Mouse (Mus musculus) forebrain, embryonic 14.5 days (tissue): ENCODE data around the gene Farsa. TPM values are rescaled to one million over a fixed set of nuclear protein-coding genes. Genes with fewer than 3 reads are reported as not detected.

Experiments used
- ATAC-seq: fragments of 200-750 bp; cut with Nextera tagmentation; 2 replicates; pipeline ENCODE4 v1.8.0; 2017; ENCODE audit warnings: mild to moderate bottlenecking, moderate library complexity
- DNase-seq: peaks from one replicate; pipeline ENCODE4 v3.0.0-alpha.2; 2015; ENCODE audit warnings: low spot score
- H3K27ac ChIP-seq: fragments of 300-500 bp; sonication (generic); 2 replicates; pipeline ENCODE4 v1.5.1; 2014; ENCODE audit warnings: low read depth, mild to moderate bottlenecking, control low read depth, low read length, moderate library complexity
- H3K27me3 ChIP-seq: fragments of 300-500 bp; sonication (generic); replicated peaks from 2 replicates; pipeline ENCODE4 v1.6.1; 2014; ENCODE audit warnings: low read length, control low read depth, mixed read lengths; ENCODE audit not compliant: control insufficient read depth, insufficient read depth
- H3K36me3 ChIP-seq: fragments of 300-500 bp; sonication (generic); 2 replicates; pipeline ENCODE4 v1.6.1; 2014; ENCODE audit warnings: low read length, control low read depth; ENCODE audit not compliant: control insufficient read depth, insufficient read depth
- H3K4me1 ChIP-seq: fragments of 300-500 bp; sonication (generic); 2 replicates; pipeline ENCODE4 v1.6.1; 2014; ENCODE audit warnings: antibody characterized with exemption, low read length, control low read depth; ENCODE audit not compliant: control insufficient read depth, insufficient read depth
- H3K4me2 ChIP-seq: fragments of 300-500 bp; sonication (generic); 2 replicates; pipeline ENCODE4 v1.6.1; 2014; ENCODE audit warnings: mild to moderate bottlenecking, control low read depth, low read length
- H3K4me3 ChIP-seq: fragments of 300-500 bp; sonication (generic); 2 replicates; pipeline ENCODE4 v1.5.1; 2014; ENCODE audit warnings: low read depth, low read length, control low read depth
- H3K9ac ChIP-seq: fragments of 300-500 bp; sonication (generic); 2 replicates; pipeline ENCODE4 v1.6.1; 2014; ENCODE audit warnings: mild to moderate bottlenecking, low read length, control low read depth, moderate library complexity
- H3K9me3 ChIP-seq: fragments of 300-500 bp; sonication (generic); replicated peaks from 2 replicates; pipeline ENCODE4 v1.6.1; 2016; ENCODE audit warnings: low read length, control low read depth, mixed read lengths; ENCODE audit not compliant: control insufficient read depth
- WGBS: fragments of 180-500 bp; shearing (Covaris S2); extraction: QIAGEN DNeasy Blood & Tissue Kit; methylation state at CpG from one replicate; pipeline ENCODE4 v1.1.7; 2014; 5-methylcytosine and 5-hydroxymethylcytosine counted together
- polyA plus RNA-seq: library from polyadenylated mRNA; unstranded; fragments of >200 nt; fragmentation: Nextera tagmentation; extraction: Ambion mirVana; gene quantifications from 2 replicates; pipeline ENCODE4 v1.2.1, GENCODE M21; 2014

Farsa gene
- polyA plus RNA-seq, 1 experiment from 2014 or later = 92.3 TPM

DNA sequence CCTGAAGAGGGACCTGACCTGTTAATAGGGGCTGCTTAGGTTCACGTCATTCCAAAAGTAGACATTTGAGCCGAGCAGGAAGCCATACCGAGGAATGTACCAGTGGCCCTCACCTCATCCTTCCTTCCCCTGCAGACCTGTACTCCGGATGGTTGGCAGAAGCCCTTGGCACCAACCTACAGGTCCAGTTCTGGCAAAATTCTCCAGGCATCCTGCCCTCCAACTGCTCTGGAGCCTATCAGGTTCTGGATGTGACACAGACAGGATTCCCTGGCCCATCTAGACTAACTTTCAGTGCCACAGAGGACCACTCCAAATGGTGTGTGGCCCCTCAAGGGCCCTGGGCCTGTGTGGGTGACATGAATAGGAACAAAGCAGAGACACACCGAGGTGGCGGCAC is 53.8 kb downstream of the Farsa start:
- H3K9ac ChIP-seq = no peak overlapping the region
- H3K4me2 ChIP-seq = no peak overlapping the region
- 0 out of 2 replicates have a peak, but pooled peaks cover 4% of the 10 kb centered on the region for H3K9me3 ChIP-seq
- H3K4me3 ChIP-seq = no peak overlapping the region
- ATAC-seq (no peak), DNase-seq (no peak)
- no peak overlapping the region for H3K27ac ChIP-seq
- WGBS = 87% methylated on average over 6 of the region's 6 CpGs
- peaks cover 13% of the 10 kb centered on the region for H3K27me3 ChIP-seq
- peaks cover 15% of the 10 kb centered on the region for H3K4me1 ChIP-seq
- H3K36me3 ChIP-seq = peaks cover 48% of the 10 kb centered on the region

DNA sequence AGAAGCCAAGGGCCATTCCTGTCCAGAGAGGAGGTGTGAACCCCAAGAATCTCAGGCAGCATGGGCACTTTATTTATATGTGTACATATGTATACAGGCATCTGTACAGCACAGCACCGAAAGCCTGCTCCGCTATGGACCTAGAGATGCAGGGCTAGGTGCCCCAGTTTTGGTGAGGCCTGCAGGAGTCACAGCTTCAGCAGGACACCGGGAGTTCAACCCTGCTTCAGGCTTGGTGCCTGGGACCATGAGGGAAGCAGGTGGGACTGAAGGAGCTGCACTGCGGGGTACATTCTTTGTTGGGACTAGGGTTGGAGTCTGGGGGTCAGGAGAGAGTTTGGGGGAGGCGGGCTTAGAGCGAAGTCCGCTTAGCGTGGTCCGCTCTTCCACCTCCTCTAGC is 55.1 kb downstream of the Farsa start:
- Histone ChIP-seq H3K9ac (no peak overlapping the region), H3K36me3 (peaks cover 61% of the 10 kb centered on the region), H3K27ac (no peak overlapping the region), H3K4me3 (no peak overlapping the region), H3K4me2 (no peak overlapping the region), H3K4me1 (peaks cover 15% of the 10 kb centered on the region), H3K27me3 (peaks cover 13% of the 10 kb centered on the region), H3K9me3 (0 out of 2 replicates have a peak, but pooled peaks cover 4% of the 10 kb centered on the region)
- WGBS = 87% methylated on average over 9 of the region's 9 CpGs
- ATAC-seq (no peak), DNase-seq (no peak)

DNA sequence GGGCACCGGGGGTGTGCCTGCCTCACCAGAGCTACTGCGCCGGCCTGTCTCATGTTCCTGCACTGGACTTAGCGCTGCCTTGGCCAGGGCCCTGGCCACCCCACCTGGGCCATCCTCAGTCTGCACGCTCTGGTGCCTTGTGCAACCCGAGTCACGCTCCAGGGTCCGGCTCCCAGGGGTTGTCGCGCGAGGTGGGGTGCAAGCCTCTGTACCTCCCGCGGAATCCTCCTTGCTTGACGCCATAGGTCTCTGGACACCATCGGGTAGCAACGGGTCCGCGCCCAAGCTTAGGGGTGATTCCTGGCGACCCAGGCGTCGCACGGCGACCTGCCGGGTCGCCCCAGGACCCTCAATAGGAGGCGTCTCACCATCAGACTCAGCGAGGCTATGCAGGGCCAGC is 55.6 kb downstream of the Farsa start:
- H3K4me2 ChIP-seq = peak overlapping the region; percentile 56
- DNase-seq = no peak
- 29% methylated on average over 27 of the region's 27 CpGs for WGBS
- H3K9ac ChIP-seq = no peak overlapping the region
- no peak overlapping the region for H3K4me3 ChIP-seq
- 0 out of 2 replicates have a peak, but pooled peaks cover 4% of the 10 kb centered on the region for H3K9me3 ChIP-seq
- H3K27me3 ChIP-seq = peaks cover 13% of the 10 kb centered on the region
- ATAC-seq = no peak
- no peak overlapping the region for H3K27ac ChIP-seq
- peaks cover 67% of the 10 kb centered on the region for H3K36me3 ChIP-seq
- peaks cover 15% of the 10 kb centered on the region for H3K4me1 ChIP-seq

DNA sequence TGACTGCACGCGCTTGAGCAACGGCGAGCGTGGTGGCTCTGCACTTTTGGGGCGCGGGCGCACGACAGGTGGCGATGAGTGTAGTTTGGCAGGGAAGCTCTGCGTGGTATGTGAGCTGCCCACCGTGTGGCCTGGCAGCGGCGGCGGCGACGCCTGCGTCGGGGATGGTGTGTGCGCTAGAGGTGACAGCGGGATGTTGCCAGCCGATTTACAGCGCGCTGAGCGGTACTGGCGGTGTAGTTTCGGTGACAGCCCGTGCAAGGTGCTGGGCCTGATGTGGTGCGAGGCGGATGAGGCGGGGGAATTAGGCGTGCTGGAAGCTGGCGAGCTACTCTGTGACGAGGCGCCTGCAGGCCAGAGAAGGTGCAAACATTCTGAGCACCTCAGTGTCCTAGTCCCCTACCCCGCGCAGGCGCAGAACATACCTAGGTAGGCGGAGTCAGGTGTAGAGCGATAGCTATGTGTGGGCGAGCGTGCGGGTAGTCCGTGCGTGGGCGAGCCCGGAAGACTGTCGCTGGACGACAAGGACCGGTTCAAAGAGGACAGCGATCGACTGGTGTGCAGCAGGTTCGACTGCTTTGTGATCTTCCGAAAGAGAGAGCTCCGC is 56.2 kb downstream of the Farsa start:
- 2% methylated on average over 54 of the region's 55 CpGs for WGBS
- peak overlapping the region; percentile 40; the same call in 1 of the 2 replicates for H3K9ac ChIP-seq
- DNase-seq = peak; percentile 67
- peaks cover 73% of the 10 kb centered on the region for H3K36me3 ChIP-seq
- H3K9me3 ChIP-seq = 0 out of 2 replicates have a peak, but pooled peaks cover 4% of the 10 kb centered on the region
- peaks cover 15% of the 10 kb centered on the region for H3K4me1 ChIP-seq
- peaks cover 13% of the 10 kb centered on the region for H3K27me3 ChIP-seq
- peak overlapping the region; percentile 56 for H3K4me2 ChIP-seq
- peak; percentile 19; the same call in 1 of the 2 replicates for ATAC-seq
- peak overlapping the region; percentile 26 for H3K4me3 ChIP-seq
- no peak overlapping the region for H3K27ac ChIP-seq

DNA sequence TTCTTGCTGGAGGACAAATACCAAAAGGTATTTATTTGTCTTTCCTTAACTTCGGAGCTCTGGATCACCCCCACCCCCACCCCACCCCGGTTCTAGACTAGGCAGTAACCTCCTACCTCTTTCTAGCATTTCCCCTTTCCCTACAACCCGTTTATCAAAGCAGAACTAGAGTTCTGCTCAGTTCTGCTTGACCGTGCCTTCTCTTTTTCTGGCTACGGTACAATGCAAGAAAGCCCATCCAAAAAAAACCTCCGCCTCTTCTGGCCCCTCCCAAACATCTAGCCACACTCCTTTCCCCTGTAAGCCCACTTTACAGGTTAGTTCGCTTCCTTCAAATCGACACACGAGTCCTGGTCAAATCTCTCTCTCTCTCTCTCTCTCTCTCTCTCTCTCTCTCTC is 56.7 kb downstream of the Farsa start:
- DNase-seq (no peak), ATAC-seq (no peak)
- no peak overlapping the region for H3K27ac ChIP-seq
- peak overlapping the region; percentile 56 for H3K4me2 ChIP-seq
- peaks cover 13% of the 10 kb centered on the region for H3K27me3 ChIP-seq
- 0 out of 2 replicates have a peak, but pooled peaks cover 4% of the 10 kb centered on the region for H3K9me3 ChIP-seq
- H3K4me1 ChIP-seq = peaks cover 15% of the 10 kb centered on the region
- peak overlapping the region; percentile 26 for H3K4me3 ChIP-seq
- peak overlapping the region; percentile 40; the same call in 1 of the 2 replicates for H3K9ac ChIP-seq
- H3K36me3 ChIP-seq = peaks cover 78% of the 10 kb centered on the region
- WGBS = 8% methylated on average over 9 of the region's 9 CpGs

DNA sequence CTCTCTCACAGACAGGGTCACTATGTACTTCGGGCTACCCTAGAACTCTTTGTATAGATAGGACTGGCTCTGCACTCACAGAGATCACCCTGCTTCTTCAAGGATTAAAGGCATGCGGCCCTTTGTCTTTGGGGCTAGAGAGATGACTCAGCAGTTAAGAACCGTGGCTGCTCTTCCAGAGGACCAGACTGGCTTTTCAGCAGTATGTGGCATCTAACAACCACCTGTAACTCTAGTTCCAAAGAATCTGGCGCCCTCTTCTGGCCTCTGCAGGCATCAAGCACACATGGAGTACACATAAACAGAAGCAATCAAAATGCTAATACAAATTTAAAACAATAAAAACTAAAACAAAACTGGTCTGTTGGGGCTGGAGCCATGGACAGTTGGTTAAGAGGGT is 57.2 kb downstream of the Farsa start:
- Histone ChIP-seq H3K9ac (no peak overlapping the region), H3K4me2 (no peak overlapping the region), H3K9me3 (0 out of 2 replicates have a peak, but pooled peaks cover 4% of the 10 kb centered on the region), H3K4me1 (peaks cover 12% of the 10 kb centered on the region), H3K27ac (no peak overlapping the region), H3K27me3 (peaks cover 13% of the 10 kb centered on the region), H3K4me3 (no peak overlapping the region), H3K36me3 (peaks cover 82% of the 10 kb centered on the region)
- ATAC-seq (no peak), DNase-seq (peak; percentile 54)
- 25% methylated on average over 4 of the region's 4 CpGs for WGBS

DNA sequence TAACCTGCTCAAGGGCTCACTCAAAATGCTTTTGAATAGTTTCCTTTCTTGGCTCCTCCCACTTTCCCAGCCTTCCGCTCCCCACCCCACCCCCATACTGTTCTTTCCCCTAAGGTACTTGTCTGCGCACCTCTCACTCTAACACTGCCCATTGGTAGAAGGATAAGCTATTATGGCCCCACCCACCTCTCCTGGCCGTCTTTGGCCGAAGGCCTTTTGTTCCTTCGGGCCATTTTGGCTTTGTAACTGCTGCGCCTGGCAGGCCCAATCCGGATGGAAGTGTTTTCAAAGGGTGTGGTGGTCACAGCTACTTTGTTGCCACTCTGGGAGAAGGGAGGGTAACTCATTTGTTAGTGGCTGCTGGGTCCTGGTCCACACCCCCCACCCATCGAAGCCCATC is 58.5 kb downstream of the Farsa start:
- DNase-seq (no peak), ATAC-seq (no peak)
- Histone ChIP-seq H3K4me2 (no peak overlapping the region), H3K27me3 (peaks cover 13% of the 10 kb centered on the region), H3K4me3 (no peak overlapping the region), H3K9ac (no peak overlapping the region), H3K36me3 (peaks cover 92% of the 10 kb centered on the region), H3K9me3 (0 out of 2 replicates have a peak, but pooled peaks cover 4% of the 10 kb centered on the region), H3K4me1 (peaks cover 8% of the 10 kb centered on the region), H3K27ac (no peak overlapping the region)
- WGBS = 90% methylated on average over 8 of the region's 8 CpGs

DNA sequence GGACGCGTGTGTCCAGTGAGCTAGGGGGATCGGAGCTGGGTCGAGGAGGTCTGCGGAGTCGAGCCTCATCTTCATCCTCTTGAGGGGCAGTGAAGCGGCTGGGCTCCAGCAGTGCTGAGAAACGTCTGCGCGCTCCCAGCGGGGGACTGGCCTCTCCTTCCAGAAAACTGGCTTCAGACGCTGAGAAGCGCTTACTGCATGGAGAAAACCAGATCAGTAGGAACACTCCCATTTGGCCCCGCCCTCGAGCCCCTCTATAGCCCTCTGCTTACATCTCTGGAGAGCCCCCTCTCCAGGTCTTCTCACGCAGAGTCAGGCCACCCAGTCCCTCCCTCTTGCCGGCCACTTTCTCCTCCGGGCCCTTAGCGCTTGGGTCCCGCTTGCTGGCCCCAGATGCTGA is 61.0 kb downstream of the Farsa start:
- ATAC-seq (no peak), DNase-seq (no peak)
- Histone ChIP-seq H3K27me3 (peaks cover 13% of the 10 kb centered on the region), H3K9me3 (0 out of 2 replicates have a peak, but pooled peaks cover 4% of the 10 kb centered on the region), H3K4me1 (peaks cover 7% of the 10 kb centered on the region), H3K36me3 (peaks cover 90% of the 10 kb centered on the region), H3K4me2 (no peak overlapping the region), H3K27ac (no peak overlapping the region), H3K4me3 (no peak overlapping the region), H3K9ac (no peak overlapping the region)
- WGBS = 37% methylated on average over 20 of the region's 20 CpGs

DNA sequence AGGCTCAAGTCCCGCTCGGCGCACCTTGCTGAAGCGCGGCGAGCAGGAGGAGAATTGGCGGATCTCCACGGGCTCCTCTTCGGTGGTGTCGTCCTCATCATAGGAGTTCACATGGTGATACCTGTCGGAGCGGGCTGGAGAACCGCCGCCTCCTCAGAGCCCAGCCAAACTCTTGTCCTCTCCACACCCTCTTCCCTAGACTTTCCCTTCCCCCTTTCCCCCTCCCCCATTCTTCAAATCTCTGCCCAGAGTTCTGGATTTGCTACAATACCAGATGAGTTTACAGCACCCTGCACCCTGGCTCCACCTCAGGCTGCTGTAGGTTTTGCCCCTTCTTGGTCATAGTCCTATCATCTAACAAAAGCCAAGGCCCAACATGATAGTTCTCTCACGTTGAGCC is 61.9 kb downstream of the Farsa start:
- H3K9ac ChIP-seq = no peak overlapping the region
- no peak overlapping the region for H3K4me3 ChIP-seq
- no peak for ATAC-seq
- no peaks in the 10 kb centered on the region; the same call in 1 of the 2 replicates for H3K4me1 ChIP-seq
- H3K9me3 ChIP-seq = 0 out of 2 replicates have a peak, but pooled peaks cover 4% of the 10 kb centered on the region
- no peak overlapping the region for H3K4me2 ChIP-seq
- H3K27ac ChIP-seq = no peak overlapping the region
- DNase-seq = no peak
- H3K36me3 ChIP-seq = peaks cover 90% of the 10 kb centered on the region
- WGBS = 96% methylated on average over 15 of the region's 15 CpGs
- H3K27me3 ChIP-seq = peaks cover 6% of the 10 kb centered on the region
